Mouse (Mus musculus) hindbrain, embryonic 11.5 days (tissue): Measurements from ENCODE around the gene Chrnd. TPM values are rescaled to one million over a fixed set of nuclear protein-coding genes. Genes with fewer than 3 reads are reported as not detected.

Source experiments
- ATAC-seq: fragments of 200-750 bp; cut with Nextera tagmentation; 2 replicates; pipeline ENCODE4 v1.8.0; 2017; ENCODE audit warnings: mild to moderate bottlenecking, moderate TSS enrichment, moderate library complexity; ENCODE audit not compliant: low FRiP score
- DNase-seq: peaks from one replicate; pipeline ENCODE4 v3.0.0-alpha.2; 2015; ENCODE audit warnings: low spot score
- H3K27ac ChIP-seq: fragments of 300-500 bp; sonication (generic); 2 replicates; pipeline ENCODE4 v1.5.1; 2014; ENCODE audit warnings: mild to moderate bottlenecking, low read depth, low read length
- H3K27me3 ChIP-seq: fragments of 300-500 bp; sonication (generic); 2 replicates; pipeline ENCODE4 v1.6.1; 2014; ENCODE audit warnings: mild to moderate bottlenecking, low read length, moderate library complexity, mixed read lengths; ENCODE audit not compliant: control insufficient read depth, insufficient read depth
- H3K36me3 ChIP-seq: fragments of 300-500 bp; sonication (generic); 2 replicates; pipeline ENCODE4 v1.6.1; 2014; ENCODE audit warnings: mild to moderate bottlenecking, low read length, moderate library complexity, mixed read lengths; ENCODE audit not compliant: control insufficient read depth, insufficient read depth
- H3K4me1 ChIP-seq: fragments of 300-500 bp; sonication (generic); replicated peaks from 2 replicates; pipeline ENCODE4 v1.6.1; 2014; ENCODE audit warnings: low read length, mixed read lengths; ENCODE audit not compliant: control insufficient read depth, insufficient read depth
- H3K4me2 ChIP-seq: fragments of 300-500 bp; sonication (generic); replicated peaks from 2 replicates; pipeline ENCODE4 v1.6.1; 2014; ENCODE audit warnings: mild to moderate bottlenecking, low read depth, low read length
- H3K4me3 ChIP-seq: fragments of 300-500 bp; sonication (generic); 2 replicates; pipeline ENCODE4 v1.5.1; 2014; ENCODE audit warnings: low read depth, low read length
- H3K9ac ChIP-seq: fragments of 300-500 bp; sonication (generic); 2 replicates; pipeline ENCODE4 v1.6.1; 2014; ENCODE audit warnings: low read depth, low read length
- H3K9me3 ChIP-seq: fragments of 300-500 bp; sonication (generic); 2 replicates; pipeline ENCODE4 v1.6.1; 2016; ENCODE audit warnings: low read length; ENCODE audit not compliant: control insufficient read depth
- WGBS: fragments of 180-500 bp; shearing (Covaris S2); extraction: QIAGEN DNeasy Blood & Tissue Kit; methylation state at CpG from one replicate; pipeline ENCODE4 v1.1.7; 2014; 5-methylcytosine and 5-hydroxymethylcytosine counted together
- polyA plus RNA-seq: library from polyadenylated mRNA; unstranded; fragments of >200 nt; fragmentation: Nextera tagmentation; extraction: Ambion mirVana; gene quantifications from 2 replicates; pipeline ENCODE4 v1.2.1, GENCODE M21; 2014

The Chrnd gene
- polyA plus RNA-seq, 1 experiment from 2014 or later = not detected

DNA sequence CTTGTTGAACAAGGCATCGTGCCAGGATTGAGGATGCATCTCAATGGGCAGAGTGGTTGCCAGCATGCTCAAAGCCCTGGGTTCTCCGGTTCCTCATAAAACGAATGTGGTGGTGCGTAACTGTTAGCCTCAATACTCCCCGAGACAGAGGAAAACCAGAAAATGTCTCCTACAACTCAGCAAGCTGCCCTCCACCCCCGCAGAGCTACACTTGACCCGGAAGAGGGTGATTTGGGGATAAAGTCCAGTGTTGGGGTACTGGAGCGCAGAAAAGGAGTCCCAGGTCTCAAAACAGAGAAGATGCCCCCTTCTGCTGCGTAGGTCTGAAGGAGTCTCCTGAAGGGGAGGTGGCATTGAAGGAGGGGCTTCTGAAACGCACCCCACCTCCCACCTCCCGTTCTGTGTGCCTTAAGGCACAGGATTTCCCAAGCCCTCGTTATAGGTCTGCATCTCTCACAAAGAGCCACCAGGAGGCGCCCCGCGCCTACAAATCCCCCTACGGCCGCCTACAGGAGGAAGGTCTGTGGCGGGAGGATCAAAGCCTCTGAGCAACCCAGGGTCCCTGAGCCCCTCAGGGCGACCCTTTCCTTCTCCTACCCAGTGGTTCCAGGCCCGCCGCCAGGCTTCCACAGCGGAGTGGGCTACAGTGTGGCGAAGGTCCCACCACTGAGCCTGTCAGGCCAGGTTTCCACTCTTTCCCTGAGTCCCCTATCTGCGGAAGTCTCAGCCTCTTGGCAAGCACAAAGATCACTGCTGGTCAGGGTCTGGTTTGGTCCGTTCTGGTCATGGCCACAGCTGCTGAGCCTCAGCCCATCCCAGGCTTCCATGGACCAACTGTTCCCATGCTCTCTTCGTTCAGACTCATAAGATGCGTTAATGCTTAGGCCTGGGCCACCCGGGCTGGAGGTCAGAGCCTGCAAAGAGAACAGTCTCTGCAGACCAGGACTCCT, 16.1 kb upstream of the Chrnd start:
- Histone ChIP-seq H3K9me3 (no peaks in the 10 kb centered on the region), H3K36me3 (no peaks in the 10 kb centered on the region), H3K4me2 (no peak overlapping the region), H3K4me3 (no peak overlapping the region), H3K27me3 (no peaks in the 10 kb centered on the region; the same call in 1 of the 2 replicates), H3K4me1 (peaks cover 5% of the 10 kb centered on the region; the same call in 1 of the 2 replicates), H3K27ac (no peak overlapping the region), H3K9ac (no peak overlapping the region)
- ATAC-seq = no peak
- 23% methylated on average over 28 of the region's 28 CpGs for WGBS
- DNase-seq = peak; percentile 88

- 0 out of 2 replicates have a peak overlapping the region, but pooled peaks have one; percentile 7 for H3K27ac ChIP-seq
Measured at GRCm38 (mm10) chr1:87175852-87176292, 14.5 kb upstream of the Chrnd start.

DNA sequence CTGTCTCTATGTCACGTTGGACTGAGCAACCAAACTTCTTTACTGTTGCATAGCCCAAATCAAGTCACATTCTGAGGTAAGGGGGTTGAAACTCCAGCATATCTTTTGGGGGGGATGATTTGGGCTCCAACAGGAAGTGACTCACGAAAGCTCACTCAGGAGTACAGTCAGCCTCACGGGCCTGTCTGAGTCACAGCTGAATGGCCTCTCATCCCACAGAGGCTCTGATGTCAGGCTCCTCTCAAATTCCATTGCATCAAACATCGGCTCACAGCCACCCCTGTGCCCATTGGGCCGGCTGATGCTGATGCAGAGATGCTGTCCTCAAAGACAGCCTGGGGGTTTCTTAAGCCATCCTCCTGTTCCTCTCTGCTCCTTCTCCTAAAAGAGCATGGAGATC, 9.5 kb upstream of the Chrnd start:
- Histone ChIP-seq H3K9me3 (no peaks in the 10 kb centered on the region), H3K27me3 (peaks cover 22% of the 10 kb centered on the region)
- 55% methylated on average over 5 of the region's 5 CpGs for WGBS

More at GRCm38 (mm10) chr1:87175852-87176292, 14.5 kb upstream of the Chrnd start:
- H3K4me1 ChIP-seq = 0 out of 2 replicates have a peak, but pooled peaks cover 2% of the 10 kb centered on the region
- H3K4me2 ChIP-seq = no peak overlapping the region
- no peaks in the 10 kb centered on the region for H3K36me3 ChIP-seq
- 5% methylated on average over 11 of the region's 11 CpGs for WGBS
- no peak overlapping the region for H3K9ac ChIP-seq
- H3K4me3 ChIP-seq = no peak overlapping the region
- peak; percentile 88 for ATAC-seq
- no peaks in the 10 kb centered on the region for H3K9me3 ChIP-seq
- no peaks in the 10 kb centered on the region; the same call in 1 of the 2 replicates for H3K27me3 ChIP-seq
- peak; percentile 74 for DNase-seq

DNA sequence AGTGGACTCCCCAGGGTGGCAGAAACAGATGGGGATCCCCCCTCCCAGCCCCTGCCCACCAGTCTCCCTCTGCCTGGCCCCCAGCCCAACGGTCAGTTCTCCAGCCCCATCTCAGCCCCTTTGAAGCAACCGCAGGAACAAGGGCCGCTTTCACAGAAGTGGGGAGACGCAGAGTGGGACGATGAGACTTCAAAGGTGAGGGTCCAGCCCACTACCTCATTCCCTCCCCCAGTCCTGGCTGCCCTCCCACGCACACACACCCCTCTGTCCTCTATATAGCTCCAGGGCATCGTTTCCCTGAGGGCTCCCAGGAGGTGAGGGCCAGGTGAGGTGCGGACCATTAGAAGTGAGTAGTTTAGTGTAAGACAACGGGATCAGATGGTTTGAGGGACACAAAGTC, 7.4 kb upstream of the Chrnd start, which contains the start of gene Prss56:
TSS of gene Prss56 (plus strand) at position 301 of the 400 bp plus-strand sequence.
- DNase-seq (no peak), ATAC-seq (no peak)
- Histone ChIP-seq H3K27ac (no peak within 1 kb of the TSS), H3K27me3 (peaks cover 35% of the 10 kb centered on the region), H3K4me2 (no peak within 1 kb of the TSS), H3K36me3 (no peaks in the 10 kb centered on the region), H3K9ac (no peak within 1 kb of the TSS), H3K9me3 (no peaks in the 10 kb centered on the region), H3K4me3 (no peak within 1 kb of the TSS), H3K4me1 (no peaks in the 10 kb centered on the region)
- WGBS = 61% methylated on average over 9 of the region's 9 CpGs

More for the DNA sequence above, 9.5 kb upstream of the Chrnd start:
- H3K4me2 ChIP-seq = no peak overlapping the region
- H3K27ac ChIP-seq = no peak overlapping the region
- no peak overlapping the region for H3K9ac ChIP-seq
- DNase-seq (no peak), ATAC-seq (no peak)
- no peaks in the 10 kb centered on the region for H3K36me3 ChIP-seq
- no peak overlapping the region for H3K4me3 ChIP-seq
- H3K4me1 ChIP-seq = no peaks in the 10 kb centered on the region

GRCm38 (mm10) chr1:87183998-87184750, 6.2 kb upstream of the Chrnd start:
- H3K27ac ChIP-seq = no peak overlapping the region
- H3K4me3 ChIP-seq = no peak overlapping the region
- H3K4me2 ChIP-seq = 0 out of 2 replicates have a peak overlapping the region, but pooled peaks have one; percentile 15
- whole genome bisulfite sequencing = 29% methylated on average over 15 of the region's 15 CpGs
- H3K9ac ChIP-seq = no peak overlapping the region
- peak; percentile 34; the same call in 1 of the 2 replicates for ATAC-seq
- H3K27me3 ChIP-seq = peaks cover 35% of the 10 kb centered on the region
- H3K4me1 ChIP-seq = no peaks in the 10 kb centered on the region
- no peaks in the 10 kb centered on the region for H3K36me3 ChIP-seq
- no peaks in the 10 kb centered on the region for H3K9me3 ChIP-seq
- DNase-seq = peak; percentile 31

DNA sequence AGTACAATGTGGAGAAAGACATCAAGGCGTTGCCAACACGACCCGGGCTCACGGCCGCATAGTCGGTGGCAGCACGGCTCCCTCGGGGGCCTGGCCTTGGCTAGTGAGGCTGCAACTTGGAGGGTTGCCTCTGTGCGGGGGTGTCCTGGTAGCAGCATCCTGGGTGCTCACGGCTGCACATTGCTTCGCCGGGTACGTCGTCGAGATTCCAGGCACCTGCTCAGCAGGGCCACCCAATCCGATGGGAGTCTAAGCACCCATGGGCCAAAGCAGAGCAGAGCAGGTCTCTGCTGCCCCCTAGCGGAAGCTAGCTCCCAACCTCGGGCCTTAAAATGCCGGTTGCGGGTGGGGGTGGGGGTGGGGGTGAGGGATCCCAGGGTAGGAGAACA, 5.7 kb upstream of the Chrnd start:
- WGBS = 13% methylated on average over 18 of the region's 20 CpGs
- H3K36me3 ChIP-seq = no peaks in the 10 kb centered on the region
- H3K9ac ChIP-seq = no peak overlapping the region
- peak; percentile 82 for DNase-seq
- no peak overlapping the region for H3K27ac ChIP-seq
- H3K4me1 ChIP-seq = no peaks in the 10 kb centered on the region
- H3K4me2 ChIP-seq = 0 out of 2 replicates have a peak overlapping the region, but pooled peaks have one; percentile 15
- peaks cover 35% of the 10 kb centered on the region for H3K27me3 ChIP-seq
- no peak overlapping the region for H3K4me3 ChIP-seq
- no peaks in the 10 kb centered on the region for H3K9me3 ChIP-seq
- 0 out of 2 replicates have a peak, but pooled peaks have one; percentile 11 for ATAC-seq

- WGBS = 15% methylated on average over 13 of the region's 13 CpGs
- no peak overlapping the region for H3K4me3 ChIP-seq
Measured at GRCm38 (mm10) chr1:87185526-87185925, 4.9 kb upstream of the Chrnd start.

DNA sequence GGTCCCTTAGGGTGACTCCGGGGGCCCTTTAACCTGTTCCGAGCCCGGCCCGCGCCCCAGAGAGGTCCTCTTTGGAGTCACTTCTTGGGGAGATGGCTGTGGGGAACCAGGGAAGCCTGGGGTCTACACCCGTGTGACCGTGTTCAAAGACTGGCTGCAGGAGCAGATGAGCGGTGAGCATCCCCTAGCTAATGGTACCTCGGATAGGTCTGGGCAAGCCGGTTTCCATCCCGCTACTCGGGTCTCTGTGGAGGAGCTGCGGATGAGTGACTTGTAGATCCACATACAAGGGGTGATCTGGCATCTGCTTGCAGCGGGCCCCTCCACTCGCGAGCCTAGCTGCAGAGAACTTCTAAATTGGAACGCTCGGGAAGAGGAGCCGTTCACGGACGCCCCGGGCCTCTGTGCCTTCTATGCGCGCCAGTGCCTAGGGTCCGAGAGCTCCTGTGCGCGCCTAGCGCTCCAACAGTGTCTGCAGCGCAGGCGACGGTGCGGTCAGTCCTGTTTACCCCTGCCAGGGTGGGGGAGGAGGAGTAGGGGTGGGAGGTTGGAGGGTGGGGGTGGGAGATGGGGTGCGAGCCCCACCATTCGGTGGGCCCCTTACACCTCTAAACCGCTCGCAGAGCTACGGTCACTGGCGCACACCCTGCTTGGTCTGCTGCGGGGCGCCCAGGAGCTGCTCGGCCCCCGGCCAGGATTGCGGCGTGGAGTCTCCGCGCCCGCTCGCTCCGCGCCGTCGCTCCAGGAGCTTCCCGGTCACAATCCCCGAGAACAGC, 4.0 kb upstream of the Chrnd start:
- no peaks in the 10 kb centered on the region for H3K9me3 ChIP-seq
- no peaks in the 10 kb centered on the region for H3K36me3 ChIP-seq
- 1% methylated on average over 51 of the region's 54 CpGs for WGBS
- H3K9ac ChIP-seq = peak overlapping the region; percentile 40
- peak overlapping the region; percentile 52 for H3K4me3 ChIP-seq
- H3K27ac ChIP-seq = no peak overlapping the region
- H3K27me3 ChIP-seq = peaks cover 35% of the 10 kb centered on the region
- DNase-seq (peak; percentile 56), ATAC-seq (peak; percentile 62)
- peak overlapping the region; percentile 86 for H3K4me2 ChIP-seq
- H3K4me1 ChIP-seq = no peaks in the 10 kb centered on the region

More at GRCm38 (mm10) chr1:87185526-87185925, 4.9 kb upstream of the Chrnd start:
- Histone ChIP-seq H3K27me3 (peaks cover 35% of the 10 kb centered on the region), H3K9me3 (no peaks in the 10 kb centered on the region), H3K4me2 (no peak overlapping the region), H3K9ac (no peak overlapping the region), H3K27ac (no peak overlapping the region), H3K36me3 (no peaks in the 10 kb centered on the region), H3K4me1 (no peaks in the 10 kb centered on the region)
- ATAC-seq (no peak), DNase-seq (peak; percentile 14)
